Mouse (Mus musculus) heart, embryonic 11.5 days (tissue): ENCODE measurements around the gene Adam33. TPM values are rescaled to one million over a fixed set of nuclear protein-coding genes. Genes with fewer than 3 reads are reported as not detected.

Source experiments
- ATAC-seq: fragments of 200-750 bp; cut with Nextera tagmentation; replicated peaks from 2 replicates; pipeline ENCODE4 v1.8.0; 2017; ENCODE audit warnings: moderate library complexity; ENCODE audit not compliant: insufficient number of reproducible peaks, low FRiP score, low TSS enrichment
- H3K27ac ChIP-seq: fragments of 300-500 bp; sonication (generic); 2 replicates; pipeline ENCODE4 v1.5.1; 2014; ENCODE audit warnings: mild to moderate bottlenecking, low read depth, low read length
- H3K27me3 ChIP-seq: fragments of 300-500 bp; sonication (generic); 2 replicates; pipeline ENCODE4 v1.6.1; 2014; ENCODE audit warnings: mild to moderate bottlenecking, low read length, mixed read lengths; ENCODE audit not compliant: control insufficient read depth, insufficient read depth
- H3K36me3 ChIP-seq: fragments of 300-500 bp; sonication (generic); 2 replicates; pipeline ENCODE4 v1.6.1; 2014; ENCODE audit warnings: mild to moderate bottlenecking, low read length, moderate library complexity, mixed read lengths; ENCODE audit not compliant: control insufficient read depth, insufficient read depth
- H3K4me1 ChIP-seq: fragments of 300-500 bp; sonication (generic); 2 replicates; pipeline ENCODE4 v1.6.1; 2014; ENCODE audit warnings: low read length; ENCODE audit not compliant: control insufficient read depth, insufficient read depth
- H3K4me2 ChIP-seq: fragments of 300-500 bp; sonication (generic); 2 replicates; pipeline ENCODE4 v1.6.1; 2014; ENCODE audit warnings: mild to moderate bottlenecking, moderate library complexity
- H3K4me3 ChIP-seq: fragments of 300-500 bp; sonication (generic); 2 replicates; pipeline ENCODE4 v1.5.1; 2014; ENCODE audit warnings: low read depth, low read length
- H3K9ac ChIP-seq: fragments of 300-500 bp; sonication (generic); 2 replicates; pipeline ENCODE4 v1.6.1; 2014; ENCODE audit warnings: mild to moderate bottlenecking, low read depth, low read length, moderate library complexity
- H3K9me3 ChIP-seq: fragments of 300-500 bp; sonication (generic); replicated peaks from 2 replicates; pipeline ENCODE4 v1.6.1; 2016; ENCODE audit warnings: low read length; ENCODE audit not compliant: control insufficient read depth
- WGBS: fragments of 180-500 bp; shearing (Covaris S2); extraction: QIAGEN DNeasy Blood & Tissue Kit; methylation state at CpG from one replicate; pipeline ENCODE4 v1.1.7; 2014; ENCODE audit not compliant: insufficient replicate concordance; 5-methylcytosine and 5-hydroxymethylcytosine counted together
- polyA plus RNA-seq: library from polyadenylated mRNA; unstranded; fragments of >200 nt; fragmentation: Nextera tagmentation; extraction: Ambion mirVana; gene quantifications from 2 replicates; pipeline ENCODE4 v1.2.1, GENCODE M21; 2014

The Adam33 gene
- polyA plus RNA-seq, 1 experiment from 2014 or later, result 4.1 TPM

DNA sequence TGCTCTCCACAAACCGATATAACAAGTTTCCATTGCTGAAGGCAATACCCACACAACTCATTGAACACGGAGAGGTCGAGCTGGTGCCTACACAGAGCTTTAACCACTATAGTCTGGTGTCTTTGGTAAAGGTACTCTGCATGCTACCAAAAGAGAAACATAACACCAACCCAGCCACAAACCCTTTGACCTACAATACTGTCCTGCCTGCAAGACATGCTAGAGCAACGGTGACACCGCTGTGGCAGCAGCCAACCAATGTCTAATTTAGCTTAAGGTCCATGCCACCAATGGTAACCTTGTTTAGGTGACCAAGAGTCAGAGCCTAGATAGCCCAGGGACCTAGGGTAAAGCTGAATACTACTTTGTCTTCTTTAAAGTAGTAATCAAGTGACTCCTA is 30.0 kb upstream of the Adam33 start:
- WGBS, result 85% methylated on average over 5 of the region's 5 CpGs
- Histone ChIP-seq H3K4me3 (no peak overlapping the region), H3K4me2 (no peak overlapping the region), H3K9me3 (no peaks in the 10 kb centered on the region), H3K4me1 (0 out of 2 replicates have a peak, but pooled peaks cover 4% of the 10 kb centered on the region), H3K36me3 (no peaks in the 10 kb centered on the region), H3K9ac (no peak overlapping the region), H3K27ac (no peak overlapping the region), H3K27me3 (no peaks in the 10 kb centered on the region)
- ATAC-seq, result no peak

DNA sequence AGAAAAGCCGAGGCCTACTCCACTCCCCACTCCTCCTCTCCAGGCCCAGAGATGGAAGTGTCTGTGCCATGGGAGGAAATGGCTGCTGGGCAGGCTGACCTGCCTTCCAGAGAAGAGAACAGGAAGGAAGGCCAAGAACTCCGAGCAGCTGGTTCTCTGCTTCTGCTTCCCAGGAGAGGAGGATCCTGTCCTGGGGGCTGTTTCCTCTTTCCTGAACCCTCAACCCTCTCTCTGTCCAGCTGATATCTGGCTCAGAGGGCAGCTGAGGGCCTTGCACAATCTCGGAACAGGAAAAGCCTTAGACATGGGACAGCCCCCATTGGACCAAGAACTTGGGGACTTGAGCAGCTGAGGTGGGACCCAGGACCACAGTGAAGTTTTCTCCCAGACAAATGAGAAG is 27.2 kb upstream of the Adam33 start:
- H3K4me3 ChIP-seq, result no peak overlapping the region
- H3K9ac ChIP-seq, result no peak overlapping the region
- no peaks in the 10 kb centered on the region for H3K36me3 ChIP-seq
- WGBS, result 43% methylated on average over 3 of the region's 3 CpGs
- ATAC-seq, result no peak
- H3K9me3 ChIP-seq, result no peaks in the 10 kb centered on the region
- no peaks in the 10 kb centered on the region for H3K4me1 ChIP-seq
- no peak overlapping the region for H3K27ac ChIP-seq
- H3K4me2 ChIP-seq, result no peak overlapping the region
- no peaks in the 10 kb centered on the region for H3K27me3 ChIP-seq

DNA sequence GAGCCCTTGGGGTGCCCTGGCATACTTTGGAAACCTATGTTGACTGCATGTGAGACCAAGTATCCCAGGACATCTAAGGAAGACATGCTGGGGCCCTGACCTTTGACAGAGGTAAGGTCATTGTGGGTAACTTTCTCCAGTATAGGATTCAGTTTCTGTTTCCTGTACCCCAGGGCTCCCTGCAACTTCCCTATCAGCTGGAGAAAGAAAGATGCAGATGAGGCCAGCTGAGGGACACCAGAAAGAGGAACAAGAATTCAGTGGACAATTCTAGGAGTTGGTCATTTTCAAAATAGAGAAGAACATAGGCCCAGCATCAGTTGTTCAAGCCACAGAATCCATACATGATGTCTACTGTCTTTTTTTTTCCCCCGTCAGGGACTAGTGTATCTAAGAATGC is 26.0 kb upstream of the Adam33 start:
- no peak for ATAC-seq

DNA sequence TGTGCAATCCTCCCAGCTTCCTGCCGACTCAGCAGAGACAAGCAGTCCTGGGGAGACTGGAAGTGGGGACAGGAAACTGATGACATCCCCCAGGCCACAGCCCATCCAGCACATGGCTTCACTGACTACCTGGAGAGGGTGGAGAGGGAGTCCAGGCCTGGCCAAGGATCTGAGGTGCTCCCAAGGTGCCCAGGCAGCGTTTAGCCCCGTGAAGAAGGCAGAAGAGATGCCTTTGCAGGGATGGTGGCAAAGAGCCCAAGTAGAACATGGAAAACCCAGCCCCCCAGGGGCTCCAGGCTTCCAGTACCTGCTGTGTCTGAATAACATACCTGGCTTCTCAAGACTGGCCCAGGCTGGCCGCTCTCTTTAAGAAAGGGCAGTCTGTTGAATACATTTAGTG is 25.0 kb upstream of the Adam33 start:
- H3K27ac ChIP-seq, result no peak overlapping the region
- H3K36me3 ChIP-seq, result no peaks in the 10 kb centered on the region
- H3K27me3 ChIP-seq, result no peaks in the 10 kb centered on the region
- no peaks in the 10 kb centered on the region for H3K4me1 ChIP-seq
- H3K4me2 ChIP-seq, result no peak overlapping the region
- no peaks in the 10 kb centered on the region for H3K9me3 ChIP-seq
- no peak overlapping the region for H3K4me3 ChIP-seq
- ATAC-seq, result no peak
- no peak overlapping the region for H3K9ac ChIP-seq
- WGBS, result 73% methylated on average over 4 of the region's 4 CpGs

More for the DNA sequence above, 26.0 kb upstream of the Adam33 start:
- Histone ChIP-seq H3K27me3 (no peaks in the 10 kb centered on the region), H3K4me2 (no peak overlapping the region), H3K4me1 (no peaks in the 10 kb centered on the region), H3K4me3 (no peak overlapping the region), H3K9me3 (no peaks in the 10 kb centered on the region), H3K27ac (no peak overlapping the region), H3K9ac (no peak overlapping the region), H3K36me3 (no peaks in the 10 kb centered on the region)
- WGBS, result 62% methylated on average over 1 of the region's 1 CpGs

DNA sequence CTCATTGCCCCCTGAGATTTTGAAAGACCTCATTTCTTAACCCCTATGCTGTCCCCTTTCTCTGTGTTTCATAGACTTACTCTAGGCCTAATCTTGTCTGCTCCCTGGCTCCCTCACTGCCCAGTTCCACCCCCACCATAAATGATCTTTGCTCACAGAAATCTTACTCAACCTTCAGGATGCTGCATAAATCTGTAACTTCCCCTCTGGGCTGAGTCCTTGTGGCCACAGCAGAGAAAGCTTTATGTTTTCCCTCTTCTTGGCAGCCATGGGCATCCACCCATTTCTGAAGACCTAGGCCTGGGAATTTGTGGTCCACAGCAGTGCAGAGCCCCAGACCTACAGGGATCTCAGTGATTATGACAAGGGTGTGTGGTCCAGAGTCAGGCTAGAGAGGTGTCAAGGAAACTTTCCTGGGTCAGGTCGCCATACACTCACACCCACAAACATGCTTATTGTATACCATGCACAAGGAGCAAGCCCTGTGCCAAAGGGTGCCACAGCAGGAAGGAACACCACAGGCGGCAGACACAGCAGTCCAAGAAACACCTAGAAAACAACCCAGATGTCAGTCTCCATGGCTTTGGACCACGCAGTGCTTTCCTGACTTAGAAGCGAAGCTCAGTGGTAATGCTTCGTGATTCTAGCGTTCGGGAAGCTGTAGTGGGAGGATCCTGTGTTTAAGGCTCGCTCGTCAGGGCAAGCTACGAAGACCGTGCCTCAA is 23.2 kb upstream of the Adam33 start, which contains the start of gene Siglec1:
TSS of gene Siglec1 (minus strand) at position 99 of the 724 bp plus-strand sequence.
- Histone ChIP-seq H3K4me1 (no peaks in the 10 kb centered on the region), H3K4me2 (no peak within 1 kb of the TSS), H3K27ac (no peak within 1 kb of the TSS), H3K36me3 (no peaks in the 10 kb centered on the region), H3K27me3 (no peaks in the 10 kb centered on the region), H3K9ac (no peak within 1 kb of the TSS), H3K4me3 (no peak within 1 kb of the TSS), H3K9me3 (no peaks in the 10 kb centered on the region)
- ATAC-seq, result no peak
- WGBS, result 80% methylated on average over 11 of the region's 11 CpGs

DNA sequence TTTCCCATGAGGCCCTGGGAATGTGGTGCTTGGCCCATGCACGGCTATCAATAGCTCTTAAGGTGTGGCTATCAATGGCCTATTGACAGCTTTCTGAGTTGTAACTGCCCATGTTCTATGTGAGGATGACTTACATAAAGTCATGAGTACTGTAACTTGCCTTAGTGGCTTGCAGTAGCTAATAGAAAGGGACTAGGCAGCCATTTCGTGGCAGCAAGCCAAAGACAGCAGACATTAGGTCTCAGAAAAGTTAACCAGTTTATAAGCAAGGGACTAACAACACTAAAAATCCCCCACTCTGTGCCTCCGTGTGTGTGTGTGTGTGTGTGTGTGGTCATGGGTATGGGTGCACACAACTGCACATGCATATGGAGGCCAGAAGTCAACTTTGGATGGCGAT is 20.6 kb upstream of the Adam33 start:
- Histone ChIP-seq H3K4me1 (no peaks in the 10 kb centered on the region), H3K27ac (no peak overlapping the region), H3K36me3 (no peaks in the 10 kb centered on the region), H3K9me3 (no peaks in the 10 kb centered on the region), H3K4me3 (no peak overlapping the region), H3K27me3 (peaks cover under 1% of the 10 kb centered on the region; the same call in 1 of the 2 replicates), H3K9ac (no peak overlapping the region), H3K4me2 (no peak overlapping the region)
- WGBS, result 77% methylated on average over 4 of the region's 4 CpGs
- ATAC-seq, result no peak

DNA sequence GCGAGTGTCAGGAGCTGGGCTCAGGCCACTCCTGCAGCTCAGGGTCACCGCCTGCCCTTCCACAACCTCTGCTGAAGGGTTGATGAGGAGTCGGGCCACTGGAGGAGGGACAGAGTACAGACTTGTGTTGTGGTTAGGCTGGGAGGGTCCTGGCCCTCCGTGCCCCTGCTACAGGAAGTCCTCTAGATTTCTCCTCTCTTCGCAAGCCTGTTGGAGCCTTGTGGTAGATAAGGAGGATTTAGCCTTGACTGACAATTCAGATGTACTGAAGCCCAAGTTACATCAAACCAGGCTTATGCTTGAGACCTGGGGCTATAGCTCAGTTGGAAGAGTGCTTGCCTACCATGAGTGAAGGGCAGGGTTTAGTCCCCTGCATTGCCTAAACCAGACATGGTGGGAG is 16.9 kb upstream of the Adam33 start:
- WGBS, result 65% methylated on average over 5 of the region's 5 CpGs
- Histone ChIP-seq H3K27me3 (peaks cover 7% of the 10 kb centered on the region), H3K9ac (no peak overlapping the region), H3K4me1 (no peaks in the 10 kb centered on the region), H3K9me3 (no peaks in the 10 kb centered on the region), H3K27ac (no peak overlapping the region), H3K4me2 (no peak overlapping the region), H3K4me3 (no peak overlapping the region), H3K36me3 (no peaks in the 10 kb centered on the region)
- no peak for ATAC-seq

DNA sequence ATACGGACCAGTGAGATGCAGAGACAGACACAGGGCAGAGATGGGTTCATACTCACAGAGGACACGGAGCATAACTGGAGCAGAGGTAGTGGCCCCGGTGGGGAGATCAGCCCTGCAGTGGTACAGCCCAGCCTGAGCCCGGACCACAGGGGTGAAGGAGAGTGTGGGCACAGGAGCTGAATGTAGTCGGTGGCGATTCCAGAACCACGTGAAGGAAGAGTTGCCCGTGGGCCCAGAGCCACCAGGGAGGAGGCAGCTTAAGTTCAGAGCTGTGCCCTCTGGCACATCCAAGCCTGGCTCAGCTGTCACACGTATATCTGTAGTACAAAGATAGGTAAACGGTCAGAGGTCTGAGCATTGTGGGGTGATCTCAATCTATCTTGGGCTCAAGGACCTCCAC is 8.9 kb upstream of the Adam33 start:
- 74% methylated on average over 10 of the region's 10 CpGs for WGBS
- Histone ChIP-seq H3K27ac (no peak overlapping the region), H3K4me3 (no peak overlapping the region), H3K27me3 (peaks cover 11% of the 10 kb centered on the region), H3K9me3 (no peaks in the 10 kb centered on the region), H3K9ac (no peak overlapping the region), H3K4me1 (no peaks in the 10 kb centered on the region), H3K4me2 (no peak overlapping the region), H3K36me3 (no peaks in the 10 kb centered on the region)
- ATAC-seq, result no peak

DNA sequence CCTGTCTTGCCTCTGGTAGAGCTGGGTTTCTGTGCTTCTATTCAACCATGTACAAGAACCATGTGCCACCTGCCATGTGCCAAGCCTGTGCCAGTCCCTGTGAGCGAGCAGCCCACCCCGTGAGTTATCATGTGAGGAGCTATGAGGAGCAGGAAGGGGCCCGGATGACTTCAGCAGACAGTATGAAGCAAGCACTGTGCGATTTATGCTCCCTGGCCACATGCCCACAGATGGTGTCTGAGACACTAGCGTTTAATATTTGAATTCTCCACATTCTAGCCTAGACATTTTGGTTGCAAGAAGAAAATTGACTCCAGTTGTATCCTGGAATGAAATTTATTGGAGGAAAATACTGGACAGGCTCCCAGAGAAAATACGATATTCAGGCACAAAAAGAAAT is 3.9 kb upstream of the Adam33 start:
- no peaks in the 10 kb centered on the region for H3K36me3 ChIP-seq
- H3K27me3 ChIP-seq, result peaks cover 34% of the 10 kb centered on the region
- 78% methylated on average over 6 of the region's 6 CpGs for WGBS
- H3K9ac ChIP-seq, result no peak overlapping the region
- ATAC-seq, result no peak
- no peak overlapping the region for H3K4me3 ChIP-seq
- 0 out of 2 replicates have a peak, but pooled peaks cover 7% of the 10 kb centered on the region for H3K4me1 ChIP-seq
- H3K9me3 ChIP-seq, result no peaks in the 10 kb centered on the region
- H3K4me2 ChIP-seq, result no peak overlapping the region
- H3K27ac ChIP-seq, result no peak overlapping the region
